Mouse (Mus musculus) heart, adult 2 months (tissue): ENCODE data around the gene Serpina1e.

Experiments used
- CTCF ChIP-seq: fragments of 200-600 bp; IDR thresholded peaks from 2 replicates; pipeline ENCODE4 v1.8.1; 2022; ENCODE audit warnings: antibody characterized with exemption, mild to moderate bottlenecking, moderate library complexity
- POLR2A ChIP-seq: fragments of 200-500 bp; IDR thresholded peaks from 2 replicates; pipeline ENCODE4 v1.6.1; 2011; ENCODE audit warnings: mild to moderate bottlenecking, low read depth, low read length, control low read depth; ENCODE audit not compliant: insufficient read depth

GRCm38 (mm10) chr12:103999611-104000010 lies 40.8 kb upstream of the Serpina1e start:
- TF ChIP-seq POLR2A: no peak
- TF ChIP-seq CTCF: no peak
